Mouse (Mus musculus) lung, embryonic 16.5 days (tissue): ENCODE data around the gene Colgalt2. TPM values are rescaled to one million over a fixed set of nuclear protein-coding genes. Genes with fewer than 3 reads are reported as not detected.
A peak's percentile ranks its signal among the peaks of the same experiment; 100 is the strongest.

Source experiments
- ATAC-seq: fragments of 200-750 bp; cut with Nextera tagmentation; 2 replicates; pipeline ENCODE4 v1.8.0; 2017; ENCODE audit warnings: low read depth, mild to moderate bottlenecking, moderate library complexity
- H3K27ac ChIP-seq: fragments of 300-500 bp; sonication (generic); 2 replicates; pipeline ENCODE4 v1.5.1; 2014; ENCODE audit warnings: mild to moderate bottlenecking, control low read depth, low read length
- H3K27me3 ChIP-seq: fragments of 300-500 bp; sonication (generic); 2 replicates; pipeline ENCODE4 v1.6.1; 2014; ENCODE audit warnings: low read depth, low read length, mixed read lengths; ENCODE audit not compliant: control insufficient read depth, insufficient read depth
- H3K36me3 ChIP-seq: fragments of 300-500 bp; sonication (generic); 2 replicates; pipeline ENCODE4 v1.6.1; 2014; ENCODE audit warnings: low read length; ENCODE audit not compliant: control insufficient read depth, insufficient read depth
- H3K4me1 ChIP-seq: fragments of 300-500 bp; sonication (generic); replicated peaks from 2 replicates; pipeline ENCODE4 v1.6.1; 2014; ENCODE audit warnings: low read length, mixed read lengths; ENCODE audit not compliant: control insufficient read depth, insufficient read depth
- H3K4me2 ChIP-seq: fragments of 300-500 bp; sonication (generic); 2 replicates; pipeline ENCODE4 v1.6.1; 2014; ENCODE audit warnings: low read depth, low read length, control low read depth
- H3K4me3 ChIP-seq: fragments of 300-500 bp; sonication (generic); 2 replicates; pipeline ENCODE4 v1.5.1; 2014; ENCODE audit warnings: mild to moderate bottlenecking, low read length, control low read depth
- H3K9ac ChIP-seq: fragments of 300-500 bp; sonication (generic); 2 replicates; pipeline ENCODE4 v1.6.1; 2014; ENCODE audit warnings: low read length, control low read depth
- H3K9me3 ChIP-seq: fragments of 300-500 bp; sonication (generic); 2 replicates; pipeline ENCODE4 v1.6.1; 2016; ENCODE audit warnings: low read length; ENCODE audit not compliant: control insufficient read depth
- WGBS: fragments of 180-500 bp; shearing (Covaris S2); extraction: QIAGEN DNeasy Blood & Tissue Kit; methylation state at CpG from one replicate; pipeline ENCODE4 v1.1.7; 2014; 5-methylcytosine and 5-hydroxymethylcytosine counted together
- polyA plus RNA-seq: library from polyadenylated mRNA; unstranded; fragments of >200 nt; fragmentation: Nextera tagmentation; extraction: Ambion mirVana; gene quantifications from 2 replicates; pipeline ENCODE4 v1.2.1, GENCODE M21; 2015

Colgalt2 gene
- polyA plus RNA-seq, 1 experiment from 2014 or later: 1.3 TPM

GRCm38 (mm10) chr1:152413116-152413515 is 13.5 kb downstream of the Colgalt2 start:
- ATAC-seq: no peak

GRCm38 (mm10) chr1:152413961-152414360 is 14.3 kb downstream of the Colgalt2 start:
- Histone ChIP-seq H3K36me3 (no peaks in the 10 kb centered on the region), H3K4me3 (no peak overlapping the region), H3K27me3 (no peaks in the 10 kb centered on the region), H3K9ac (no peak overlapping the region), H3K27ac (no peak overlapping the region), H3K4me2 (no peak overlapping the region), H3K4me1 (peaks cover 13% of the 10 kb centered on the region), H3K9me3 (peaks cover 4% of the 10 kb centered on the region; the same call in 1 of the 2 replicates)
- ATAC-seq: no peak
- 67% methylated on average over 1 of the region's 1 CpGs for WGBS

More at GRCm38 (mm10) chr1:152413116-152413515, 13.5 kb downstream of the Colgalt2 start:
- Histone ChIP-seq H3K4me1 (peaks cover 12% of the 10 kb centered on the region), H3K27me3 (no peaks in the 10 kb centered on the region), H3K27ac (no peak overlapping the region), H3K4me2 (no peak overlapping the region), H3K9me3 (peaks cover 4% of the 10 kb centered on the region; the same call in 1 of the 2 replicates), H3K4me3 (no peak overlapping the region), H3K9ac (no peak overlapping the region), H3K36me3 (no peaks in the 10 kb centered on the region)
- WGBS: 97% methylated on average over 2 of the region's 2 CpGs

- Histone ChIP-seq H3K4me3 (no peak overlapping the region), H3K27me3 (no peaks in the 10 kb centered on the region), H3K27ac (no peak overlapping the region), H3K36me3 (no peaks in the 10 kb centered on the region), H3K4me1 (peaks cover 13% of the 10 kb centered on the region), H3K9ac (no peak overlapping the region), H3K9me3 (peaks cover 4% of the 10 kb centered on the region; the same call in 1 of the 2 replicates), H3K4me2 (no peak overlapping the region)
- ATAC-seq: no peak
- 69% methylated on average over 10 of the region's 10 CpGs for WGBS
These were observed 14.8 kb downstream of the Colgalt2 start for GRCm38 (mm10) chr1:152414451-152414850.

GRCm38 (mm10) chr1:152416306-152416904 is 16.8 kb downstream of the Colgalt2 start:
- no peak overlapping the region for H3K4me2 ChIP-seq
- ATAC-seq: peak; percentile 82
- no peak overlapping the region for H3K4me3 ChIP-seq
- no peaks in the 10 kb centered on the region for H3K27me3 ChIP-seq
- H3K27ac ChIP-seq: peak overlapping the region; percentile 7; the same call in 1 of the 2 replicates
- WGBS: 43% methylated on average over 13 of the region's 13 CpGs
- H3K9me3 ChIP-seq: peaks cover 4% of the 10 kb centered on the region; the same call in 1 of the 2 replicates
- H3K4me1 ChIP-seq: peaks cover 13% of the 10 kb centered on the region
- no peaks in the 10 kb centered on the region for H3K36me3 ChIP-seq
- no peak overlapping the region for H3K9ac ChIP-seq

- H3K27me3 ChIP-seq: no peaks in the 10 kb centered on the region
- no peak overlapping the region for H3K4me3 ChIP-seq
- peak overlapping the region; percentile 56 for H3K27ac ChIP-seq
- H3K4me1 ChIP-seq: peaks cover 13% of the 10 kb centered on the region
- no peak overlapping the region for H3K4me2 ChIP-seq
- H3K36me3 ChIP-seq: no peaks in the 10 kb centered on the region
- H3K9ac ChIP-seq: no peak overlapping the region
- WGBS: 15% methylated on average over 5 of the region's 5 CpGs
- peak; percentile 92 for ATAC-seq
- no peaks in the 10 kb centered on the region for H3K9me3 ChIP-seq
These were observed 18.0 kb downstream of the Colgalt2 start for GRCm38 (mm10) chr1:152417602-152418001.

GRCm38 (mm10) chr1:152422295-152422694 is 22.7 kb downstream of the Colgalt2 start:
- Histone ChIP-seq H3K4me2 (no peak overlapping the region), H3K27me3 (no peaks in the 10 kb centered on the region; the same call in 1 of the 2 replicates), H3K4me3 (no peak overlapping the region), H3K9me3 (no peaks in the 10 kb centered on the region), H3K27ac (no peak overlapping the region), H3K4me1 (peaks cover 5% of the 10 kb centered on the region; the same call in 1 of the 2 replicates), H3K36me3 (no peaks in the 10 kb centered on the region), H3K9ac (no peak overlapping the region)
- no peak for ATAC-seq
- 63% methylated on average over 3 of the region's 3 CpGs for WGBS

GRCm38 (mm10) chr1:152423052-152423451 is 23.4 kb downstream of the Colgalt2 start:
- Histone ChIP-seq H3K27me3 (no peaks in the 10 kb centered on the region; the same call in 1 of the 2 replicates), H3K4me1 (peaks cover 2% of the 10 kb centered on the region; the same call in 1 of the 2 replicates), H3K27ac (no peak overlapping the region), H3K4me2 (no peak overlapping the region), H3K9me3 (no peaks in the 10 kb centered on the region), H3K36me3 (no peaks in the 10 kb centered on the region), H3K9ac (no peak overlapping the region), H3K4me3 (no peak overlapping the region)
- 80% methylated on average over 3 of the region's 3 CpGs for WGBS
- no peak for ATAC-seq

- Histone ChIP-seq H3K27ac (no peak overlapping the region), H3K9ac (no peak overlapping the region), H3K4me2 (peak overlapping the region; percentile 16; the same call in 1 of the 2 replicates), H3K4me1 (no peaks in the 10 kb centered on the region), H3K27me3 (no peaks in the 10 kb centered on the region; the same call in 1 of the 2 replicates), H3K9me3 (no peaks in the 10 kb centered on the region), H3K4me3 (no peak overlapping the region), H3K36me3 (no peaks in the 10 kb centered on the region)
- ATAC-seq: no peak
- 38% methylated on average over 12 of the region's 12 CpGs for WGBS
These were observed 28.4 kb downstream of the Colgalt2 start for GRCm38 (mm10) chr1:152427912-152428581.

GRCm38 (mm10) chr1:152429805-152430204 is 30.2 kb downstream of the Colgalt2 start:
- Histone ChIP-seq H3K4me3 (no peak overlapping the region), H3K4me2 (no peak overlapping the region), H3K27me3 (no peaks in the 10 kb centered on the region; the same call in 1 of the 2 replicates), H3K27ac (no peak overlapping the region), H3K36me3 (no peaks in the 10 kb centered on the region), H3K9ac (no peak overlapping the region), H3K4me1 (no peaks in the 10 kb centered on the region), H3K9me3 (no peaks in the 10 kb centered on the region)
- WGBS: 79% methylated on average over 7 of the region's 7 CpGs
- no peak for ATAC-seq
